Mouse (Mus musculus): ENCODE measurements around the gene Pcbd1.

The Pcbd1 gene

DNA sequence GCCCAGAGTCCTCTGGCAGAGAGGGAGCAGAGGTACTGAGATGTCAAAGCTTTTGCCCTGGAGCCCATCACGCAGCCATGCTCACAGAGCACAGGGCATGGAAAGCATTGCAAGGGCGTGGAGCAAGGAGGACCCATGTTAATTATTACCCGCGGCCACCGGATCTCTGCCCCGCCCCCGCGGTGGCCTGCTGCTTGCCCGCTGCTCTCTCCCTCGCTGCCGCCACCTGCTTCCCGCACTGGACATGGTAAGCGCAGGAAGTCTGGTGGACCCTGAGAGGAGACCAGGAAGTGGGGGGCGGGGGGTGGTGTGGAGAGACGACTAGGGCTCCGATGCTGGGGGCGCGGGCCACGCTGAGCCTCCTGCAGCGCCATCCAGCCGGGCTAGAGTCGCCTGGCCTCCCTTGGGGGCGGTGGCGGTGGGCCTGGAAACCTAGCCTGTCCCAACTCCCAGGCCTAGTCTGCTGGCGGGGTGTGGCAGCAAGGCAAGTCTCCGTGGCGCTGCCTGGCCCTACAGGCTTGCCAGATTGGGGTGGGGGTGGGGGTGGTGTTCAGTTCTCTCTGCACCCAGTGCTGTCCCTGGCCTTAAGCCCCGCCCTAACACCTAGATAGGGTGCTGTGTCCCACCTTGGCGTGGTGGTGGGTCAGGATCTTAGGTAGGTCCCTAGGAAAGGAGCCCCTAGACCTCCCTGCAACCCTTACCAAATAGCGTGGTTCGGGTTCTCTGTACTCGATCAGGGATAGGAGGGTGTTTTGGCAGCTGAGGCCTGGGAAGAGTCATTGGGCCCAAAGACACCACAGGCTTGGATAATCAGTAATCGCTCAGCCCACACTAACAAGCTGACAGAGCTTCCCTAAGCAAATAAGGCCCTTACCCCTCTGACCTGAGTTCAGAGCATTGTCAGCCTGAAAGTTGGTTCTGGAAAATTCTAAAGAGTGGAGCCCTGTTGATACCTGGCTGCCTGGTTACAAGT is at the start of gene Pcbd1:
Gene Pcbd1, plus strand, starts transcription at position 162 of the 973 bp plus-strand sequence.
- DNase-seq, result peak; percentile 90 to 95

DNA sequence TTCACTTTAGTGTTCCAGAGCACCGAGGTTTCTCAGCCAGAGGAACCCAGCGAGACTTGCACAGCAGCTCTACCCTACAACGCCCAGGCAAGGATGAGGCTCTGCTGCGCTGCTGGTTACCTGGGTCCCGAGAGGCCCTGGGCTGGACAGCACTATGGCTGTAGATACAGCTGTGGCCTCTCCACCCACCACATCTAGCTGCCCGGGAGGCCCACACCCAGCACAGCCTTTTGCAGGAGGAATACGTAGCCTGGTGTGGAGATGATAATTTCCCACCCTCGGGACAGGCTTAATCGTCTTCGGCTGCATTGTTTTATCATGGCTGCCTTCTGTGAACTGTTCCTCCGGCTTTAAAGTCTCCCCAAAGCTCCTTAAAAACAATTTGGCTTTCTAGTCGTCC is 49.5 kb upstream of the Pcbd1 start:
- no peak for DNase-seq

DNA sequence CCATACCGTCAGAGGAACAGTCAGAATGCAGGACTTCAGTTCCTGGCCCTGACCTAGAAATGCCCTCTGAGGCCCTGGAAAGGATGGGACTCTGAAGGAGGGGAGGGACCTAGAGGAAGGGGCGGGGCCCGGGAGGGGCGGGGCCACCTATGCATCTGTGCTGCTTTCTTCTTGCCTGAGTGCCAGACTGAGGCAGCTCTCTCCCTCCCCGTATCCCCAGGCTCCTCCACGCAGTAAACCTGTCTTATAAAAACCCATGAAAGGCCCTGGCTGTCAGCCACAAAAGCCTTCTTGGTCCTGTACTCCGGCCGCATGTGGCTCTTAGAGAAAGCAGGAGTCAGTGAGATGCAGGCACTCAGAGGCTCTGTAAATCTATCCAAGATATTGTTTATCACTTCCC is 44.0 kb upstream of the Pcbd1 start:
- DNase-seq, result peak; percentile 15 to 43

DNA sequence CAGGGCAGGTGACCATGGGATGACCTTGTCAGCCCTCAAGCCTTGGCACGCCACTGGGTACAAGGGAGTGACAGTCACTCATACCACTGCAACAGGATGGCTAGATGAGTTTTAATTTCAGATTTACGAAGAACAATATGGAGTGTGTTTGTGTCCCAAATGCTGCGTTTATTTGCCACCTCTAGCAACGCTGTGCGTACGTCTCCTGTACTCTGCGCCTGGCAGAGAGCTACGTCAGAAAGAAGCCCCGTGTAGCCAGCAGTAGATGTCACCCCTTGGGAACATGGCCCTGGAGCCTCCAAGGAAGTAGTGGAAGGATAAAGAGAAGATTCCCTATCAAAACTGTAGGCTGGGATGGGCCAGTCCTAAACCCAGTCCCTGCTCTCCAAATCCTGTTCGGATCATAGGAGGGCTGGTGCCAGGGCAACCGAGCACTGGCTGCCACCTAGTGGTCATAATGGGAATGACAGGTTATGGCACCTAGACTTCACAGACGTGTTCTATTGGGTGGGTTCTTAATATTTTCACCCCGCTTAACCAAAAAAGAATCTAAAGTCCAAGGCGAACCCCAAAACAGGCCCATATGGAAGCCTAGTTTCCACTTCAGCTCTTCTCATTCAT is 37.0 kb upstream of the Pcbd1 start:
- peak; percentile 80 to 81 for DNase-seq

DNA sequence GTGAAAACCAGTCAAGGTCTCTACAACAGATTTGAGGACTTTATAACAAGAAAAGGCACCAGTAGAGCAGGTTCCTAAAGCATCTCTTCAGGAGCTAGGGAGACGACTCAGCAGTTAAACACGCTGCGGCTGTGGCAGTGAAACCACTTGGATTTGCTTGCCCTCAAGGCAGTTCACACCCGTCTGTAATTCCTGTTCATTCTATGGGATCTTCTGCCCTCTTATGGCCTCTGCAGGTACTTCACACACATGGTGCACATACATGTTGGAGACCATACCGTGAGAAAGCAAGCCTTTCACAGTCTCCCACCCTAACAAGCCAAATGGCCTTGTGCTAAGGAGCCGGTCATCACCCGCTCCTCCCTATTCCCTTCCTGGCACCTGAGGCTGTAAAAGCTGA is 32.5 kb upstream of the Pcbd1 start:
- no peak for DNase-seq

DNA sequence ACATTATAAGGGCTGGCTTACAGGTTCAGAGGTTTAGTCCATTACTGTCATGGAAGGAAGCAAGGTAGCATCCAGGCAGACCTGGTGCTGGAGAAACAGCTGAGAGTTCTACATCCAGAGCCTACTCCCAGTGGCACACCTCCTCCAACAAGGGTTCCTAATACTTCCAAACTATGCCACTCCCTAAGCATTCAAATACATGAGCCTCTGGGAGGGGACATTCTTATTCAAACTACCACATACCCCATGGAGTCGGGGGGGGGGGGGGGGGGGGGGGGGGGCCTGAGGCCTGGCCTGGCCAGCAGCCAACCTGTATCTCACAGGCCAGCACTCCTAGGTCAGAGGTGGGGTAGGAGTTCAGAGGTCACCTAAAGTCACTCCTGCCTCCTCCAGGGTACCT is 30.0 kb upstream of the Pcbd1 start:
- DNase-seq, result no peak

DNA sequence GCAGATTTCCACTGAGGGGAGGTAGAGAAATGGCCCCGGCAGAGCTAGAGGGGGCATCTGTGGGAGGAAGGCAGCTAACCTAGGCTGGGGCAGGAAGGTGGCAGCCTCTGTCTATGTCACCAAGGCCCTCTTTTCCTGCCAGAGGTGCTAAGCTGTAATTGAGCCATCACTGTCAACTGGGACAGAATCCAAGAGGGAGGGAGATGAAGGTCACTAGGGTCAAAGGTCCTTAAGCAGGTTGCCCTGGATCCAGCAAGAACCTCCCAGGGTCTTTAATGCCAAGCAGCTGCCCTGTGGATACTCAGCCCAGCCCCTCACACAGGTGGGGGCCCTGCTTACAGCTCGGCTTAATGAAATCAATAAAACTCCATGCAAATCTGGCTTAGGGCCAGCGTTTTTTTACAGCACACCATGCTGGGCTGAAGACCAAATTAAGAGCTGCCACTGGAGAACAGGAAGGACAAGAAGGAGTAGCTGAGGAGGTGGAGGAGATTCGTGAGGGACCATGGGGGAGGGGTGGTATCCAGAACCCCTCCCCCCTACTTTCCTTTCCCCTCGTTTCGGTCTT is 29.5 kb upstream of the Pcbd1 start:
- no peak for DNase-seq

DNA sequence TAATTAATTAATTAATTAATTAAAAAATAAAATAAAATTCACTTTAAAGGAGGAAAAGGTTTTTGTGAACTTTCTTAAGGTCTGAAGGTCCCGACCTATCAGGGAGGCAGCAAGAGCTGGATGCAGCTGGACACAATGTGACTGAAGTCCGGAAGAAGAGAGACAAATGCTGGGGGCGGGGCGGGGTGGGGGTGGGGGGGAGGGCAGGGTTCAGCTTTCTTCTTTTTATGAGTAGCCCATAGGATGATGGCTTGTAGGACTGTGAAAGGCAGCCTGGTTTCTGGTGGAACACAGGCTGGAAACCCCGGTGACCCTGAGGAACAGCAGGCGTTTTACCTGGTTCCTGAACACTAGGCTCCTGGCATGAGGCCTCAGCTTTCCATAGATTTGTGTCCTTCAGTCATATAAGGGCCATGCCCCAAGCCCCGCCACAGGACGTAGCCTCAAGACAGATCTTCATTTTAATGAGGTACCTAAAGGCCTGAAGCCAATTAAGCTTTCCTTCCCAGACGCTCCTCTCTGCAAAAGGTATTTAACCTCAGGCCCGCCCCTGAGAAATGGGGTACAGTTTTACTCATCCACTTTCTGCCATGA is 25.8 kb upstream of the Pcbd1 start:
- DNase-seq, result no peak

DNA sequence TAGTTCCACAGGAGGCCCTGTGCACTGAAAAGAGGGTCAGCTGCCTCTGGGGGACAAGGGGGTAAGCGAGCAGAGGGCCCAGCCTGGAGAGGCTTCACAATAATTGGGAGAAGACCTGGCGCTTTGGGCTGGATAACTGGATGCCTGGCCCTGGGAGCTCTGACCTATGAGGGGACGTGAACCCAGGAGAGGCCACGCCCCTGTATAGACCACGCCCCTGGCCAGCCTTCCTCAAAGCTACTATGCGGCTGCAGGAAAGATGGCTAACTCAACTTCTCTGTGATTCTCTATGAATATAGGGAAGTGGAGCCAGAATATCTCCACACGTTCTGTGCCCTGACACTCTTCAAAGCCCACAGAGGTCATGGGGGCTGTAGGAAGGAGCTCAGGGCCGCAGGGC is 24.5 kb upstream of the Pcbd1 start:
- peak; percentile 67 to 71 for DNase-seq

DNA sequence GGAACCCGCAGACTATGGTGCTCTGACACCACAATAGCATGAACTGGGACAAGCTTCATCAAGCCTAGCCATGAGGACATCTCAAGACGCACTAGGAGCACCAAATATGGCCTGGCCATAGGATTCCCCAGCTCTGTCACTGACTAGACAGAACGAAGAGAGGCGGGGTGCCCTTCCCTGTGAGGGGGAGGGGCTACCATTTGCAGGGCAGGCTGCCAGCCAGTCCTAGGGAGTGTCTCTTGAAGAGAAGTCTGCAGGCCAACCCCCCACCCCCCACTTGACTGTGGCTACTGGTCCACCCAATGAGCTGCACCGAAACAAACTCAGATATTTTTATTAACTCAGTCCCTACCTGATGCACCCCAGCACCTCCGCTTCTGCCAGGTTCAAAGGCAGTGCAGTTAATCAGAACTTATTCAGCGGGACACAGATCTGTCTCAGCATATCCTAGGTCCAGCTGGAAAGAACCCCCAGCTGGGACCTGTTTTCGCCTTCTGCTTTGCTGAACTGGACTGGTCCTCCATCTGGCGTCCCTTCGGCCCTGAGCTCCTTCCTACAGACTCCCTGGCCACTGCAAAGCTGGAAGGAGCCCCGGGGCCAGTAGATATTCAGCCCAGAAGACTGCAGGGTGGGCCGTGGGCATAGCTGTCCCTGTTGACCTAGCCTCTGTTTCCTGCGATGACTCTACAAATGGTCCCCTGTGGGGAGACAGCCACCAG is 23.7 kb upstream of the Pcbd1 start:
- DNase-seq, result peak; percentile 29 to 47

DNA sequence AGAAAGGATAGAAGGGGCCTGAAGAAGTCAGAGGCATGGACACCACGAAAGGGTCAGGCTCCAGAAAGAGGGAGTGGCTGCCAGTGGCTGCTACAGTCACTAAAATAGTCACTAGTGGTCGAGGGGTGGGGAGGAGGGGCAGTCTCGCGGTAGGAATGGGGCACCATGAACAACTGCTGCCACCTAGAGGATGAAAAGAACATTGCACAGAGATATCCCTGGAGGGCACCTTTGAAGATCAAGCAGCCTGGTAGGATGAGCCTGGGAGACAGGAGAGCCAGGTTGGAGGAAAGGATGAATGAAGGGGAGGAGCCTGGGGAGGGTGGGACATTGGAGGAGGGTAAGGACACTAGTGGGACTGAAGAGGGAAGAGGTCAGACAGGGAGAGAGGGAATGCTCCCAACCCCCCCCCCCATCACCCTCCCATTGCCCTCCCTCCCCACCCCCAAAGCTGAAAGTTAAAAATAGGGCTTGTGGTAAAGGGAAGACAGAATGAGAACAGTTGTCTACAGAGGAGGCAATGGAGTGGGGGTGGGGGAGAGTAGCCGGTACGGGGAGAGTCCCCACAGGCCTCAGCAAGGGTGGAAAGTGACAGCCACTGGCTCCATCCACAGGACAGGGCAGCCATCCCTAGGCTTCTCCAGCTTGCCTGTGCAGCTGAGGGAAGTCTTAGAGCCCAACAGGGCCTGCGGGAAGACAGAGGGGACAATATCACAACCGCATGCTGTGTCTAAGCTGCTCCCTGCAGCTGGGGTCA is 20.5 kb upstream of the Pcbd1 start:
- DNase-seq, result peak; percentile 58 to 70

DNA sequence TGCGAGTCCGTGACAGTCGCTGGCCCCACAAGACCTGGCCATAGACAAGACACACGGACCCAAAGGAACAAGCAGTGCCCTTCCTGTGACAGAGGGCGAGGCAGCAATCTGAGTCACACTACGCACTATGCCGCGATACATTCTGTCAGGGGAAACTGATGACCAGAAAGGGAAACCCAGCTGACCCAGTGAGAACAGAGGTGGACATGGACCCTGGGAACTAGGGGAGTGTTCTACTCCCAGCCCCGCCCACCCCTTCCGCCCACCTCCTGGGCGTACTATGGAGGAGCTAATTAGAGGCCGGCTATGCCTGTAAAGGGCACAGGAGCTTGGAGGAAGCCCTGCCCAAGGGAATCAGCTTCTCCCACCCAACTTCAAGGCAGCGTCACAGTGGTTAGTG is 19.9 kb upstream of the Pcbd1 start:
- DNase-seq, result peak in 1 of 2 experiments; percentile 42

DNA sequence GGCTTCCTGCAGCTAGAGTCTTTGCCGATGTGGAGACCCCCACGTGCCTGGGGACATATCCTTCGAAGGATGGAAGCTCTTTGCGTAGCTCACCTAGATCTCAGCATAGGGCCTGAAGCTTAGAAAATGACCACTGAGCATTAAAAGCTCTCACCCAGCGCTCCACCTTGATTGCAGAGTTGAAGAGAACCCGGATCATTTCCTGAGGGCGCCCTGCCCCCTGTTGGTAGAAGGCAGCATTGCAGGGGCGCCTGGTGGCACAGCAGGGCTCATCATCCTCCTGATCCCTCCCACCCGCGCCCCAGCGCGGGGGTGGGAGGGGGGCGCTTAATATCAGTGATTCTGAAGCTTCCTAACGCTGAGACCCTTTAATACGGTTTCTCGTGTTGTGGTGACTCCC is 16.8 kb upstream of the Pcbd1 start:
- DNase-seq, result peak; percentile 75 to 79

DNA sequence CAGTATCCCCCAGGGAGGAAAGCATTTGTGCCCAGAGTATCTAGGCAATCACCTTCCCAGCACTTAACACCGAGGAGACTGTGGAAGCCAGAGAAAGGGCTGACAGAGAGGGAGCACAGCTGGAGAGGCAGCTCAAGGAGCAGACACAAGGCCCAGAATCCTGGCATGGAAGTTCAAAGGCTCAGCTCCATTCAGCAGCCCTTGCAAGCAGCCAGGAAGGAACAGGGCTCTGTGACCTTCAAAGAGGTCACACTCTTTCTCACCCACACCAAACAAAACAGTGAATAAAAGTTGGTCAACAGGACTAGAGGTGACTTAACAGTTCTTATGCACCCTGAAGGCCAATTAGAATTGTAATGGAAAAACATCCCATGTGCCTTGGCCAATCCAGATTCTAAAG is 14.5 kb upstream of the Pcbd1 start:
- no peak for DNase-seq

DNA sequence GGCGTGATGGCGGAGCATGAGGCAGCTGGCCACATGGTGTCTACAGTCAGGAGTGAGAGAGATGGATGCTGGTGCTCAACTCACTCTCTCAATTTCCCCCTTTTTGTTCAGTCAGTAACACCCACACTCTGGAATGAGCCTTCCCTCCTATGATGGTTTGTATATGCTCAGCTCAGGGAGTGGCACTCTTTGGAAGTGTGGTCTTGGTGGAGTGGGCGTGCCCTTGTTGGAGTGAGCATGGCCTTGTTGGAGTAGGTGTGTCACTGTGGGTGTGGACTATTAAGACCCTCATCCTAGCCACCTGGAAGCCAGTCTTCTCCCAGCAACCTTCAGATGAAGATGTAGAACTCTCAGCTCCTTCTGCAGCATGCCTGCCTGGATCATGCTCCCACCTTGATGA is 13.5 kb upstream of the Pcbd1 start:
- no peak for DNase-seq

DNA sequence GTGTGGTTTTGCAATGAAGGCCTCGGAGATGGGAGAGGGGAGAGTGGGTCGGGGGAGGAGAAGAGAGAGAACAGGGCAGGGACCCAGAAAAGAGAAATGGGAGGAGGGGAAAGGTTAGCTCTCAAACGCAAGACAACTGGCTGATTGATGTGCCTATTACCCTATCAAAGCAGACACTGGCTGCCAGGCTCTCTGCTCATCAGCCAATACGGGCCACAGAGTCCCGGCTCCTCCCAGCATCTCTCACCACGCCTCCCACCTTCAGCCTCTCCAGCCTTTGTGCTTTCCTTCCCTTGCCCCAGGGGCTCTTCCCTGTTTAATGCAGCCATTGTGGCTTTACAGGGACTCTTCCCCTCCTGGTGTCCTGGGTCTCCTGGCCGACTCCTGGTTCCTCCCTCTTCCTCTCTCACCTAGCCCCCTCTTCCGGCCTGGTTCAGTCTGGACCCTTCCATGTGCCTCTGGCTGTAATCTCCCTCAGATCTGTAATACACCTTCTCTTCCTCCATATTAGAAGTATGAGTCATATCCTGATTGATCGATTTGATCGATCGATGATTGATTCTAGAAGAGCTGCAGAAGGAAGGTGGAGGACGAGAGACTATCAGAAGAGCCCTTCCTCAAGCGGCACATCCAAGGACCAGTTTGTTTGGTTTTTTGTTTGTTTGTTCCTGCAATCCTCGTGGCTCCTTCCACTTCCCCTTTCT is 8.8 kb upstream of the Pcbd1 start:
- peak; percentile 70 to 82 for DNase-seq

DNA sequence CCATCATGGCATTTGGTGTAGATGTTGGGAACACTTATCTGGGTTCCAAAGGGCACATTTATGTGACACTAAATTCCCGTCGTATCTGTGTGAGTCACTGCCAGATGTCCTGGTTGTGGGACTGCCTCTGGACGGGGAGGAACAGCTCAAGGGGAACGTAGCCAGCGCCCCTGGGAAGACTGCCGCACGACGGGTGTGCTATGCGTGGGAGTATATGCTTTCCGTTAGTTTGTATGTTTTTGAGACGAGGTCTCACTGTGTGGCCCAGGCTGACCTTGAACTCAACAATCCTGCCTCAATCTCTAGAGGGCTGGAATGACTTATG is 8.2 kb upstream of the Pcbd1 start:
- peak; percentile 37 to 61 for DNase-seq

DNA sequence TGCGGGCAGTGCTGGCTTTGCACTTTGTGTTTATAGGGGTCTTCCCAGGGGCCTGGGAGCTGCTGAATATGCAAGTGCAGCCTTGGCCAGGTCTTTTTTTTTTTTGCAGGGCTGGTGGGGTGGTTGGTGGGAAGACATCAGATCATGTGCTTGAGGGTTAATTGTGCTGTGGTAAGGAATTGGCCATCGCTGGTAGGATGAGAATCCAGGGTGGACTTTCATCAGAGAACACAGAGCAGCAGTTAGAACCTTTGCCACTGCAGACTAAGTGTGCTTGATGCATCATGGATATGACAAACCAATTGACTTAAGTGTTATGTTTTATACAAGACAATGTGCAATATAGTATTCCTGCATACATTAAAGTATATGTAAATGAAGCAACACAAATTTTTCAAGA is 3.8 kb upstream of the Pcbd1 start:
- no peak for DNase-seq

DNA sequence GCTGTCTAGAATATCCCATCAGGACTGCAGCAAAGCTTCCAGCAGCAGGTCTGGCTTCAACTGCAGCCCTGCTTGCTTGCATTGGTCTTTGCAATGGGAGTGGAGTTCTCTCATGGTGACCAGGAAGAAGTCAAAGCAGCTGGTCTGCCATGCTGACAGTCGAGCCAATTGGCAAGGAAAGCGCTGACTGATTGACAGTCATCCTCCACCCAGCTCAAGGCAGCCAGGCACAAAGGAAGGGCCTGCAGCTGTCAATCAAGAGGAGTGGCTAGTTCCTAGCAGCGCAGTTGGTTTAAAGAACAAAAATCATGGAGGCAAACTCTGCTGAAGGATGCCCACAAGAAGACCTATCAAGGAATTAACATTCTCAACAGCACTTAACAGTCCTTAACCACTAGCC is 2.6 kb upstream of the Pcbd1 start:
- DNase-seq, result no peak

DNA sequence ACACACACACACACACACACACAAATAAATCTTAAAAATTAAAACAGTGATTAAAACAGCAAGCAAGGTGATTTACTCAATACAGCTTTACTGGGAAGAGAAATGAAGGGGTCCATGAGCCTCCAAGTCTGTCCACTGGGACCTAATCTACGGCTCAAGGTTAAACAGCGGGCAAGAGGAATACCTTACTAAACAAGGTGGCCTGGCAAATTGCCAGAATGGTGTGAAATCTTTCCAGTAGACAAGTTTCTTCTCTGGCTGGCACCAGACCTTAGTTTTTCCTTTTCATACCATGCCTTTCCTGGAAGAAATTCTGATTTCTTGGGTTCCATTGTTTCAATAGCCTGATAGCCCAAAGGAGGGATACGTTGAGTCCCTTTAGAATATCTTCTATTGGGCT is 663 bp upstream of the Pcbd1 start:
- peak; percentile 39 to 59 for DNase-seq

DNA sequence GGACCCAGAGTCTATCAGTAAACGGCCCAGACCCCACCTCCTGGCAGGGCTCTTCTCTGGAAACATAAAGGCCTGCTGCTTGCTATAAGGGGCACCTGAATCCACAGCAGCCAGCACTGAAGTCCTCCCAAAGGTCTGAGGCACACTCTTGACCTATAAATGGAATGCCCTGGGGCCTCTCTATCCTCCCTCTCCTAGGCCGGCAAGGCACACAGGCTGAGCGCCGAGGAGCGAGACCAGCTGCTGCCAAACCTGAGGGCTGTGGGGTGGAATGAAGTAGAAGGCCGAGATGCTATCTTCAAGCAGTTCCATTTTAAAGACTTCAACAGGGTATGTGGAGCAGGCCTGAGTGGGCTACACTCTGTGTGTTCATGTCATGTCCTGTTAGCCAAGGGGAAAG is 2.7 kb downstream of the Pcbd1 start:
- no peak for DNase-seq
